Mouse (Mus musculus): ENCODE results near the gene Bcor.

GRCm38 (mm10) chrX:12195234-12195919 is 35.2 kb upstream of the Bcor start:
- TF ChIP-seq CTCF (IDR thresholded peaks at IDR 0.05; ENCODE audit: low read depth, low read length) (no peak), GATA1 (IDR thresholded peaks at IDR 0.05; ENCODE audit: borderline replicate concordance, low read length) (no peak), TAL1 (conservative IDR thresholded peaks at IDR 0.05; ENCODE audit: low read depth, low read length) (no peak), POLR2AphosphoS5 (IDR thresholded peaks at IDR 0.05; ENCODE audit: insufficient replicate concordance, low read depth, low read length) (no peak), GATA2 (IDR thresholded peaks at IDR 0.05; ENCODE audit: borderline replicate concordance, low read depth, low read length) (no peak)

Measured in G1E (cell line).